Mouse (Mus musculus) C2C12 (cell line): ENCODE measurements around the gene Pkdcc. TPM values are rescaled to one million over a fixed set of nuclear protein-coding genes. Genes with fewer than 3 reads are reported as not detected.

Source experiments
- H3K27me3 ChIP-seq: one replicate; pipeline ENCODE4 v1.6.1; 2011; ENCODE audit not compliant: control insufficient read depth, insufficient read depth, insufficient read length
- H3K36me3 ChIP-seq: one replicate; pipeline ENCODE4 v1.6.1; 2011; ENCODE audit not compliant: control insufficient read depth, insufficient read depth
- H3K4me3 ChIP-seq: one replicate; pipeline ENCODE4 v1.5.1; 2011; ENCODE audit warnings: mild to moderate bottlenecking, control low read depth; ENCODE audit not compliant: poor library complexity, insufficient read depth, severe bottlenecking
- H3K79me2 ChIP-seq: one replicate; pipeline ENCODE4 v1.6.1; 2011; ENCODE audit not compliant: control insufficient read depth, insufficient read depth
- H3K79me3 ChIP-seq: one replicate; pipeline ENCODE4 v1.6.1; 2011; ENCODE audit warnings: low read depth, control low read depth
- H3ac ChIP-seq: one replicate; pipeline ENCODE3; 2011; ENCODE audit warnings: low read depth; ENCODE audit not compliant: control insufficient read depth, insufficient read length
- CEBPB ChIP-seq: IDR thresholded peaks from one replicate; pipeline ENCODE4 v1.6.1; 2011; ENCODE audit warnings: low read depth, mild to moderate bottlenecking, control low read depth, moderate library complexity
- CTCF ChIP-seq: IDR thresholded peaks from one replicate; pipeline ENCODE4 v1.5.1; 2011; ENCODE audit not compliant: control insufficient read depth, insufficient read depth, insufficient read length
- FOSL1 ChIP-seq: IDR thresholded peaks from one replicate; pipeline ENCODE4 v1.8.0; 2011; ENCODE audit warnings: mild to moderate bottlenecking, low read length; ENCODE audit not compliant: poor library complexity, insufficient read depth, severe bottlenecking
- MAX ChIP-seq: IDR thresholded peaks from one replicate; pipeline ENCODE4 v1.6.1; 2011; ENCODE audit warnings: mild to moderate bottlenecking, control low read depth
- MYOD1 ChIP-seq: IDR thresholded peaks from one replicate; pipeline ENCODE4 v1.6.1; 2011; ENCODE audit warnings: low read depth; ENCODE audit not compliant: control insufficient read depth, insufficient read length
- MYOG ChIP-seq: IDR thresholded peaks from one replicate; pipeline ENCODE4 v1.6.1; 2011; ENCODE audit not compliant: control insufficient read depth, insufficient read length; ENCODE audit errors: extremely low read depth
- USF1 ChIP-seq: IDR thresholded peaks from one replicate; pipeline ENCODE4 v1.6.1; 2011; ENCODE audit warnings: low read depth, mild to moderate bottlenecking, control low read depth, moderate library complexity
- polyA plus RNA-seq: library from polyadenylated mRNA; unstranded; fragments of >200 nt; fragmentation: generic; extraction: Trizol; gene quantifications from one replicate; pipeline ENCODE4 v1.2.1, GENCODE M21; 2012; ENCODE audit warnings: missing spikeins

Pkdcc gene
- polyA plus RNA-seq, 1 experiment: 4.6 TPM

DNA sequence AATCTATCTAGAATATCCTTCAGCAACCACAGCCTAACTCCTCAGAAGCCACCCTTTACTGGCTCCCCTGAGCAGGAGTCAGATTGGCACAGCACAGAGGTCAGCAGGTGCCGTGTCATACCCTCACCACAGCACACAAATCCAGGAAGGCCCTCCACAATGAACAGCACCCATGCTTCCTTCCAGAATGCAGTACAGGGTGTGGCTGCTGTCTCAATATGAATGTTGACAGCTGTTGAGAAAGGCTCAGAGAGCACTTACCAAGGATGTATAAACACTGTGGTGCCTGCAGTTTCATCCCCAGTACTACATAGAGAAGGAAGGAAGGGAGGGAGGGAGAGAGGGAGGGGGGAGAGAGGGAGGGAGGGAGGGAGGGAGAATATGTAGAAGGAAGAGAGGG, 29.4 kb downstream of the Pkdcc start:
- Histone ChIP-seq H3K4me3 (no peak overlapping the region), H3K36me3 (no peaks in the 10 kb centered on the region), H3K27me3 (no peaks in the 10 kb centered on the region), H3K79me3 (no peaks in the 10 kb centered on the region), H3K79me2 (no peaks in the 10 kb centered on the region), H3ac (no peak overlapping the region)
- TF ChIP-seq MAX (no peak), FOSL1 (no peak), MYOD1 (no peak), CEBPB (no peak), MYOG (no peak), USF1 (no peak), CTCF (no peak)

DNA sequence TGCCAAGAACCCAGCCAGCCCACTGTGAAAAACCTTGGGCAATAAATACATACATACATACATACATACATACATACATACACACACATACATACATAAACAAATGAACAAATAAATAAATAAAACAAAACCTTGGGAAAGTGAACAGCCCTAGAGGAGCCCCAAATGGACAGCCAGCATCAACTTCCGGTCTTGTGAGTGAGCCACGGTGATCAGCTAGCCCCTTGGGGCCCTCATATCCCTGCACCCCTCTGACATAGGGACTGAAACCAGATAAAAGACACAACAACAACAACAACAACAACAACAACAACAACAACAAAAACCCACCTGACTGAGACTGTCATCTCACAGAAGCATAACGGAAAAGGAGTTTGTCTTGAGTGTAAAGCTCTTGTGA, 30.4 kb downstream of the Pkdcc start:
- Histone ChIP-seq H3K79me3 (no peaks in the 10 kb centered on the region), H3K36me3 (no peaks in the 10 kb centered on the region), H3K79me2 (no peaks in the 10 kb centered on the region), H3K27me3 (no peaks in the 10 kb centered on the region), H3ac (no peak overlapping the region), H3K4me3 (no peak overlapping the region)
- TF ChIP-seq MYOD1: no peak
- no peak for TF ChIP-seq CEBPB
- TF ChIP-seq USF1: no peak
- TF ChIP-seq MYOG: no peak
- TF ChIP-seq FOSL1: no peak
- TF ChIP-seq CTCF: no peak
- TF ChIP-seq MAX: no peak

DNA sequence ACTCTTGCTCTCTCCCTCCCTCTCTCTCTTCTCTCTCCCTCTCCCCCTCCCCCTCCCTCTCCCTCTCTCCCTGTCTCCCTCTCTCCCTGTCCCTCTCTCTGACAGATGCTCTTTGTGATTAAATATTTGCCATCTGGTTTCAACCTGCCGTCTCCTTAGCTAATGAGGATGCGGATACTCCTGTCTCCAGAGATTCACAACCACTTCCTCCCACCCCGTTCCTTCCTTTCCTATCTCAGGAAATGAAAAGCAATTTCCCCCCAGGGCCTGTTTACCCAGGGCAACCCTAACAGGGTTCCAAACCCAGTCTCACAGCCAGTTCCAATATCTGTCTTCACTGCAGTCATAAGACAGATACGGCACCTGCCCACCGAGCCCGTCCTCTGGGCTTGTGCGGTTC, 31.0 kb downstream of the Pkdcc start:
- Histone ChIP-seq H3ac (no peak overlapping the region), H3K36me3 (no peaks in the 10 kb centered on the region), H3K79me2 (no peaks in the 10 kb centered on the region), H3K4me3 (no peak overlapping the region), H3K27me3 (no peaks in the 10 kb centered on the region), H3K79me3 (no peaks in the 10 kb centered on the region)
- no peak for TF ChIP-seq MYOD1
- TF ChIP-seq CEBPB: no peak
- TF ChIP-seq CTCF: no peak
- no peak for TF ChIP-seq MYOG
- TF ChIP-seq MAX: no peak
- TF ChIP-seq FOSL1: no peak
- TF ChIP-seq USF1: no peak

DNA sequence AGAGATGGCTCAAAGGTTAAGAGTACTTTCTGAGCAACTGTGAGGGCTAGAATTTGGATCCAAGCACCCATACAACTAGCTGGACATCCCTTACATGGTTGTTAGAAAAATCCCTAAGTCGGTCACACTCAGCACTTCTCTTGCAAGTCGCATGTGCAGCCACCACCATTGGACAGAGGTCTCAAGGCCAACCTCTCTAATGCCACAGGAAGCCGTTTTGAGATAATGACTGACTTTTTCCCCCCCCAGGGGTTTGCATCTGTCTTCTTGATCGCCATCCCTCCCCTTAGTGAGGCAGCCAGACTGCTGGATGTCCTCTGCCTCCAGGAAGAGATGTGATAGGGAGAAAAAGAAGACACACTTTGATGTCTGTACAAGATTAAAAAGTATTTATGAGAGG, 32.1 kb downstream of the Pkdcc start:
- Histone ChIP-seq H3K79me2 (no peaks in the 10 kb centered on the region), H3K4me3 (no peak overlapping the region), H3K27me3 (no peaks in the 10 kb centered on the region), H3K36me3 (no peaks in the 10 kb centered on the region), H3K79me3 (no peaks in the 10 kb centered on the region), H3ac (no peak overlapping the region)
- TF ChIP-seq CEBPB (no peak), MYOD1 (no peak), FOSL1 (no peak), USF1 (no peak), MAX (no peak), CTCF (no peak), MYOG (no peak)

DNA sequence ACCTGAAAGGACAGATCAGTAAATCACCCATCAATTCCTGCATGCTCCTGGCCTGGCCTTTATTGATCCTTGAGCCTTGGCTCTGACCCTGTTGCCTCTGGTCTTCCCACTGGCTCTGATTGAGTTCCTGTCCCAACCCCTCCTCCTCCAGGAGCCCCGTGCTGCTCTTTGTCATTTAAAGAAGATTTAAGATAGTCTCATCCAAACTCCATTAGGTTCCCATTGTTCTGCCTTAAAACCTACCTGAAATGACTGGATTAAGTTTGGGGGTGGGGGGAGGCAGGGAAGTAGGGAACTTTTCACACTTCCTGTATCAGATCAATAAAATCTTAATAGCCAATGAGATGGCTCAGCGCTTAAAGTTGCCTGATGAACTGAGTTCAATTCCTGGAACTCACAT, 33.4 kb downstream of the Pkdcc start:
- no peaks in the 10 kb centered on the region for H3K27me3 ChIP-seq
- H3K79me3 ChIP-seq: no peaks in the 10 kb centered on the region

DNA sequence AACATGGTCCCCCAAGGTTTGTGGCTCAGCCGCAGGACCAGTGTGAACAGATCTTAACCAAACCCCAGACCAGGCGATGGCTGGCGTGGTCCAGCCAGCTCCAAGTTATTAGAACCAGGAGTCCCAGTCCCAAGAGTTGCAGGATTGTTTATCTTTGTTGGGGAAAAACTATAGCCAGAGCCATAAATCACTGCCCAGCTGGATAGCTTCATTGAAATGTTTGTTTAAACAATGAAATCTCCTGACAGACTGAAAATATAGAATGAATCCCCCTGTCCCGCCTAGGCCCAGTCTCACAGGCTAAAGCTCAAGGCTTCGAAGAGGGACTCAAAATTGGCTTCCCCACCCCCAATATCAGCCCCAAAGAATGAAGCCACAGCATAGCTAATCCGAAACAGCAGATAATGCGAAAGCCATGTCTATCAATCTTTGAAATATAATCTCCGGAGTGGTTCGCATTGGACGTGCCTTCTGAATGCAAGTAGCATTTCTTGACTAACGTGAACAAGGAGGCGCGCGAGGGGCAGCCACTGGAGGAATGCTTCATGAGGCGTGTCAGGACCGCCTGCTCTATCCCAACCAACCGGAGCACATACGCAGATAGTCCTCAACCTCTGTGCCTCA, 35.9 kb downstream of the Pkdcc start:
- Histone ChIP-seq H3ac (no peak overlapping the region), H3K79me3 (no peaks in the 10 kb centered on the region), H3K36me3 (no peaks in the 10 kb centered on the region), H3K4me3 (no peak overlapping the region), H3K27me3 (peaks cover 3% of the 10 kb centered on the region), H3K79me2 (no peaks in the 10 kb centered on the region)
- TF ChIP-seq CEBPB: no peak
- TF ChIP-seq MYOG: no peak
- TF ChIP-seq FOSL1: no peak
- no peak for TF ChIP-seq USF1
- no peak for TF ChIP-seq MAX
- TF ChIP-seq MYOD1: no peak
- TF ChIP-seq CTCF: no peak

More for the DNA sequence above, 33.4 kb downstream of the Pkdcc start:
- Histone ChIP-seq H3K4me3 (no peak overlapping the region), H3K79me2 (no peaks in the 10 kb centered on the region), H3K36me3 (no peaks in the 10 kb centered on the region), H3ac (no peak overlapping the region)
- TF ChIP-seq CTCF (no peak), CEBPB (no peak), MYOD1 (no peak), FOSL1 (no peak), MYOG (no peak), MAX (no peak), USF1 (no peak)
